Mouse (Mus musculus) C2C12 (cell line): Measurements from ENCODE around the gene Fbxl17. TPM values are rescaled to one million over a fixed set of nuclear protein-coding genes. Genes with fewer than 3 reads are reported as not detected.

Experiments
- H3K27me3 ChIP-seq: one replicate; pipeline ENCODE4 v1.6.1; 2011; ENCODE audit not compliant: control insufficient read depth, insufficient read depth, insufficient read length
- H3K36me3 ChIP-seq: one replicate; pipeline ENCODE4 v1.6.1; 2011; ENCODE audit not compliant: control insufficient read depth, insufficient read depth
- H3K4me3 ChIP-seq: one replicate; pipeline ENCODE4 v1.5.1; 2011; ENCODE audit warnings: mild to moderate bottlenecking, control low read depth; ENCODE audit not compliant: poor library complexity, insufficient read depth, severe bottlenecking
- H3K79me2 ChIP-seq: one replicate; pipeline ENCODE4 v1.6.1; 2011; ENCODE audit not compliant: control insufficient read depth, insufficient read depth
- H3K79me3 ChIP-seq: one replicate; pipeline ENCODE4 v1.6.1; 2011; ENCODE audit warnings: low read depth, control low read depth
- H3ac ChIP-seq: one replicate; pipeline ENCODE3; 2011; ENCODE audit warnings: low read depth; ENCODE audit not compliant: control insufficient read depth, insufficient read length
- CEBPB ChIP-seq: IDR thresholded peaks from one replicate; pipeline ENCODE4 v1.6.1; 2011; ENCODE audit warnings: low read depth, mild to moderate bottlenecking, control low read depth, moderate library complexity
- CTCF ChIP-seq: IDR thresholded peaks from one replicate; pipeline ENCODE4 v1.5.1; 2011; ENCODE audit not compliant: control insufficient read depth, insufficient read depth, insufficient read length
- FOSL1 ChIP-seq: IDR thresholded peaks from one replicate; pipeline ENCODE4 v1.8.0; 2011; ENCODE audit warnings: mild to moderate bottlenecking, low read length; ENCODE audit not compliant: poor library complexity, insufficient read depth, severe bottlenecking
- MAX ChIP-seq: IDR thresholded peaks from one replicate; pipeline ENCODE4 v1.6.1; 2011; ENCODE audit warnings: mild to moderate bottlenecking, control low read depth
- MYOD1 ChIP-seq: IDR thresholded peaks from one replicate; pipeline ENCODE4 v1.6.1; 2011; ENCODE audit warnings: low read depth; ENCODE audit not compliant: control insufficient read depth, insufficient read length
- MYOG ChIP-seq: IDR thresholded peaks from one replicate; pipeline ENCODE4 v1.6.1; 2011; ENCODE audit not compliant: control insufficient read depth, insufficient read length; ENCODE audit errors: extremely low read depth
- USF1 ChIP-seq: IDR thresholded peaks from one replicate; pipeline ENCODE4 v1.6.1; 2011; ENCODE audit warnings: low read depth, mild to moderate bottlenecking, control low read depth, moderate library complexity
- polyA plus RNA-seq: library from polyadenylated mRNA; unstranded; fragments of >200 nt; fragmentation: generic; extraction: Trizol; gene quantifications from one replicate; pipeline ENCODE4 v1.2.1, GENCODE M21; 2012; ENCODE audit warnings: missing spikeins

The Fbxl17 gene
- polyA plus RNA-seq, 1 experiment: 6.3 TPM

DNA sequence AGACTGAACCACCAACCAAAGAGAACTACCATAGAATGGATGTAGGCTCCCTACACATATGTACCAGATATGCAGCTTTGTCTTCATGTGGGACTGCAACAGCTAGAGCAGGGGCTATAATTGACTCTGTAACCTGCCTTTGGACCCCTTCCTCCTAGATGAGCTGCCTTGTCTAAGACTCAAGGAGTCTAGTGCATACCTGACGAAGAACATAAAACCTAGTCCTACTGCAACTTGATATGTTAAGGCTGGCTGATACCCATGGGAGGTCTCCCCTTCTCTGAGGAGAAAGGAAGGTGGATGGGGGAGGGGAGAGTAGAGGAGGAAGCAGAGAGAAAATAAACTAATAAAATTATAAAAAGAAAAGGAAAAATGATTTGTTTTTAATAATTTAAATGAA, 273.9 kb downstream of the Fbxl17 start:
- H3K79me2 ChIP-seq: no peaks in the 10 kb centered on the region
- no peak overlapping the region for H3K4me3 ChIP-seq
- no peaks in the 10 kb centered on the region for H3K36me3 ChIP-seq
- no peak for TF ChIP-seq MAX
- TF ChIP-seq MYOG: no peak
- TF ChIP-seq USF1: no peak
- no peak for TF ChIP-seq CEBPB
- TF ChIP-seq FOSL1: no peak
- TF ChIP-seq MYOD1: no peak
- TF ChIP-seq CTCF: no peak
- H3K79me3 ChIP-seq: no peaks in the 10 kb centered on the region
- H3ac ChIP-seq: no peak overlapping the region
- H3K27me3 ChIP-seq: no peaks in the 10 kb centered on the region

DNA sequence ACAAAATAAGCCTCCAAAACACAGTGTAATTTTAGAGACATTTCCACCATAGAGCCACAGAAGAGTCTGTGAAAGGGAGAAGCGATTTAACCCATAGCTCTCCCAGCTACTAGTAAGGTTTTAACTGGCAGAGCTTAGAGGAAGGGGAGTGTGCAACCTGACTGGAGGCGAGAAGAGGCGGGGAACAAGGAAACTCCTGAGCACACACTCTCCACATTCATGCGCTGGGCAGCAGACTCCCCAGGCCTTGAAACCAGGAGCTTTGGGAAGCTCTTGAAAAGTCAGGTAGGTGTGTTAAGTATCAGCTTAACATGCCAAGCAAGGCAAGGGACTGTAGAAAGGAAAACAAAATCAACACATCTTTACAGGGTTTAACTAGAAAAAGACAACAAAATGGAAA, 276.1 kb downstream of the Fbxl17 start:
- H3K4me3 ChIP-seq: no peak overlapping the region
- no peaks in the 10 kb centered on the region for H3K79me3 ChIP-seq
- no peaks in the 10 kb centered on the region for H3K36me3 ChIP-seq
- no peak overlapping the region for H3ac ChIP-seq
- no peak for TF ChIP-seq CTCF
- TF ChIP-seq MAX: no peak
- no peak for TF ChIP-seq CEBPB
- no peaks in the 10 kb centered on the region for H3K79me2 ChIP-seq
- H3K27me3 ChIP-seq: no peaks in the 10 kb centered on the region

- Histone ChIP-seq H3K27me3 (no peaks in the 10 kb centered on the region), H3K36me3 (no peaks in the 10 kb centered on the region), H3K79me2 (no peaks in the 10 kb centered on the region), H3K4me3 (no peak overlapping the region), H3K79me3 (no peaks in the 10 kb centered on the region), H3ac (no peak overlapping the region)
- no peak for TF ChIP-seq MYOG
- no peak for TF ChIP-seq CEBPB
- TF ChIP-seq USF1: no peak
- TF ChIP-seq MYOD1: no peak
- no peak for TF ChIP-seq MAX
- no peak for TF ChIP-seq FOSL1
- no peak for TF ChIP-seq CTCF
These were observed 278.2 kb downstream of the Fbxl17 start for GRCm38 (mm10) chr17:63221632-63222031.

GRCm38 (mm10) chr17:63220821-63221220, 279.0 kb downstream of the Fbxl17 start:
- Histone ChIP-seq H3ac (no peak overlapping the region), H3K4me3 (no peak overlapping the region), H3K79me2 (no peaks in the 10 kb centered on the region), H3K27me3 (no peaks in the 10 kb centered on the region), H3K79me3 (no peaks in the 10 kb centered on the region), H3K36me3 (no peaks in the 10 kb centered on the region)
- TF ChIP-seq CTCF: no peak

GRCm38 (mm10) chr17:63217016-63217415, 282.8 kb downstream of the Fbxl17 start:
- Histone ChIP-seq H3K36me3 (no peaks in the 10 kb centered on the region), H3K27me3 (no peaks in the 10 kb centered on the region), H3ac (no peak overlapping the region), H3K4me3 (no peak overlapping the region), H3K79me3 (no peaks in the 10 kb centered on the region), H3K79me2 (no peaks in the 10 kb centered on the region)
- no peak for TF ChIP-seq MYOG
- no peak for TF ChIP-seq CEBPB
- TF ChIP-seq CTCF: no peak
- TF ChIP-seq USF1: no peak
- TF ChIP-seq MYOD1: no peak
- TF ChIP-seq FOSL1: no peak
- no peak for TF ChIP-seq MAX

DNA sequence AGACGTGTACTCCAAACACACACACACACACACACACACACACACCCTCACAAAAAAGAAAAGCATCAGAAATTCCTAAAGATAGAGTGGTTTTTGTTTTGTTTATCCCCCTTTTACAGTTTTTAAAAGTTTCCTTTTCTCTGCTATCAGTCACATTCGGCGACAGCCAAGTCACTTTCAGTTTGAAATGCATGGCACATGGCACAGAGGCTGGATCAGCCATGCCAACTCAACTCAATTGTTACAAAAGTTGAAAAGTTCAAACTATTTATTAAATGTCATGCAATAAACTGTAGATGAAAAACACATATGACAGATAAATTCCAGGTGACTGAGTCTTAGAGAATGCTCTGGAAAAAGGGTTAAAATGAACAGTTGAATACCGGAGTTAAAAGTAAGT, 287.8 kb downstream of the Fbxl17 start:
- no peak overlapping the region for H3K4me3 ChIP-seq
- TF ChIP-seq MYOG: no peak
- no peak for TF ChIP-seq CTCF
- no peak for TF ChIP-seq MYOD1
- no peak for TF ChIP-seq FOSL1
- TF ChIP-seq USF1: no peak
- no peak for TF ChIP-seq CEBPB
- TF ChIP-seq MAX: no peak
- H3K79me3 ChIP-seq: no peaks in the 10 kb centered on the region
- no peaks in the 10 kb centered on the region for H3K27me3 ChIP-seq
- no peaks in the 10 kb centered on the region for H3K79me2 ChIP-seq
- H3K36me3 ChIP-seq: no peaks in the 10 kb centered on the region
- no peak overlapping the region for H3ac ChIP-seq

DNA sequence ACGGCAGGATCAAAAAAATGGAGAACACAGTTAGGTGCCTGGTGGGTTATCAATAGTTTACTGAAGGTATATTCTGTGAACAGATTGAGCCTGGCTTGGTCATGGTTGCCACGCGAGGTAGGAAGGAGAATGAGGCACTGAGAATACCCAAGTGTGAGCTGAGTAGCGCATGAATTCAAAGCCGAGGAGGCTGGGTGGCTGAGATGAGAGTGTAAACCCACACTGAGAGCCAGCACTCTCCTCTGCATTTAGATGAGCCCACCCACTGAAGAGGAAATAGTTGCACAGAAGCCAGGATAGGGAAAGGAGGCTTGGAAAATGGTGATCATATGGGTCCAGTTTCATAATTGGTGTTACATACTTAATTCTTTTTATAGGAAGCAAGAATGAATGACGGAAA, 290.7 kb downstream of the Fbxl17 start:
- no peak for TF ChIP-seq FOSL1
- H3K79me2 ChIP-seq: no peaks in the 10 kb centered on the region
- no peaks in the 10 kb centered on the region for H3K79me3 ChIP-seq
- H3K36me3 ChIP-seq: no peaks in the 10 kb centered on the region
- H3K4me3 ChIP-seq: no peak overlapping the region
- no peak overlapping the region for H3ac ChIP-seq
- H3K27me3 ChIP-seq: no peaks in the 10 kb centered on the region
